Mouse (Mus musculus) kidney, adult 11 months (tissue): ENCODE measurements at regions not wholly inside any gene's neighbourhood (a gene's known extent, or its start where the extent isn't known, plus 50 kb on each side); places are given as distances from the start of the nearest gene placed in this dataset.

Experiments
- DNase-seq: peaks from one replicate; pipeline ENCODE4 v3.0.0; 2022

GRCm38 (mm10) chr10:37438312-37438711, 299.6 kb upstream of the Marcks start:
- no peak for DNase-seq

DNA sequence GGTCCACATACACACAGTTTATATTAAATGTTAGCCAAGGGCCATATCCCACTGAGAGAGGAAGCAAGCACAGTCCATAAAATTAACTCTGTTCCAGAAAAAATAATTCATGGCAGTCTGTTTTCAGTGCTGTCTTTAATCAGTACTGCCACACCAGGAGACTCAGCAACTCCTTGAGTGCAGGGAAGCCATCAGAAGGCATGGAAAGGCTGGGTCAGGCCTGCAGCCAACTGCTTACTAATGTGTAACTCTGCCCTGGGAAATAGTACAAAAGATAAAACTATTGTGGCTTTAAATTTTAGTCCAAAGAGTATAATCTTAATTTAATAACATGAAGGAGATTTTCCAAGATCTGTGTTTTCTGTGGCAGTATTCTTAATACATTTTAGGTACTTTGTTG, 298.1 kb upstream of the Marcks start:
- no peak for DNase-seq

DNA sequence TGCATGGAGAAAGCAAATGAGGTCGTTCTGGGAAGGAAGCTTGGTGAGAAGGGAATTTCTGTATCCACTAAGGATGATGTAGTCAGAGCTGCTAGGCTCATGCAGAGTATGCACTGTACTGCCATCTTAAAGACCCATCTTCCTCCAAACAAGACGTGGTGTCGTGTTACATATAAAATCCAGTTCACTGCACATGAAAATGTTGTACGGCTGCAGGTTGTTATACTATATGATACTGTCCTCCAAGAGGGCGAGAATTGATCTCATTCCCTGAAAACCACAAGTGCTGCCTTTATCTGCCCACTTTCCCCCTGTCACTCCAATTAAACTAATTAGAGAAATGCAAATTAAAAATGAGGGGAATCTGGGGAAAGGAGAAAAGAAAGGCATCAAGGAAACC, 295.5 kb upstream of the Marcks start:
- no peak for DNase-seq

DNA sequence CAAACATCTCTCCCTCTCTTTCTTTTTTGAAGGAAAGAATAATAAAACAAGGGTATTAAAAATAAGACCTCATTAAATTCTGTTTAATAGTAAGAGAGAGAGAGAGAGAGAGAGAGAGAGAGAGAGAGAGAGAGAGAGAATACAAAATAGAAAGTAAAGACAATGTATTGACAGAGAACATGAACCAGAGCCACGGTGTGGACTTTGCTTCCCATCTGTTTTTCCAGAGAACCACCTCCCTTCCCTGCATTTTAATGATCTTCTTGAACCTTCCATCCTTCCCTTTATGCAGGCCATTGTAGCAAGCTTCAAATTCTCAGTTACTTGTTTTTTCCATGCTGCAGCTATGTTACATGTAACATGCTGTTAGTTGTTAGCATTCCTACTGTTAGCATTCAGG, 284.3 kb upstream of the Marcks start:
- no peak for DNase-seq

DNA sequence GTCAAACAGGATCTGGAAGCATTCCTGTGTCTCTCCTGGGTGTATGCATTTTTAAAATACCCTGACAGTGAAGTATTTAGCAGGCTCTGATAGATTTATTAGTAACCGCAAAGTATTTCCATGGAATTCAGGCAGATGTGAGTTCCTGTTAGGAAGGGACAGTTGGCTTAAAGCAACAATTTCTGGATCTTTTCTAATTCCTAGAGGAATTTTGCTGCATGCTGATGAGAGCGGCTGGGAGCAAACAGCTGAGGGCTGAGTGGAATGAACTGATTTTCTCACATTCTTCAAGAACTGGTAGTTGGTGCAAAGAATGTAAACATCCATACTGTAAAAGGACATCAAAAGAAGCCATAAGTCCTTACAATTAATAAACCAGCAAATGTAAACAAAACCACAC, 283.9 kb upstream of the Marcks start:
- no peak for DNase-seq

- DNase-seq, result no peak
These were observed 277.6 kb upstream of the Marcks start for GRCm38 (mm10) chr10:37416321-37416720.

DNA sequence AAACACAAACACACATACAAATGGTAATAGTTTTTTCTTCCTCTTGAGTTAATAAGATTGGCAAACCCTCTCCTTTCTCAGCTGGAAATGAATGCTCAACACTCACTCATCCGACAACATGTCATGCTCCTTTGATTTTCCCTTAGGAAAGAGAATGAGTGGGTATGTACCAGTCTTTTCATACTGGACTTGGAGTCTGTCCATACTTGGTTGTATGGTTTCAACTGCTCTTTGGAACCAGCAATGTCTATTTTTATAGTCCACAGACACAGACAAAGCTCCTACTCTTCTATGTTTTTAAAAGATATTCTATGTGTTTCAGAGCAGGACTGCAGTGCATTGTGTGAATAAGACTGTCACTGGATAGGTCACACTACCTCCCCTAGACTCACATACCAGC, 273.7 kb upstream of the Marcks start:
- DNase-seq, result no peak

- DNase-seq, result no peak
These were observed 271.0 kb upstream of the Marcks start for GRCm38 (mm10) chr10:37409749-37410148.

DNA sequence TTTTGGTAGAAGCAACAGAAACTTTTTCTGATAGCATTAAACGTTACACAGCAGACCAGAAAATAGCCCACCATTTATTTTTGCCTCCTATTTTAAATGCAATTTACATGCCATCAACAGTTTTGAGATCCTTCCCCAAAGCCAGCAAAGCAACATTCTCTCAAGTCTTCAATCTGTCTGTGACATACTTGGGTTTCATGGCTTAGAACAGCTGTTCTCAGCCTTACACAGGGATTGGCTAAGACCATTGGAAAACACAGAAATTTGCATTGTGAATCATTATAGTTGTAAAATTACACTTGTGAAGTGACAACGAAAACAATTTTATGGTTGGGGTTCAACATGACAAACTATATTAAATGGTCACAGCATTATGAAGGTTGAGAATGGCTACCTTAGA, 268.8 kb upstream of the Marcks start:
- DNase-seq, result no peak

- DNase-seq, result no peak
These were observed 266.2 kb upstream of the Marcks start for GRCm38 (mm10) chr10:37404933-37405332.

GRCm38 (mm10) chr10:37404407-37404806, 265.7 kb upstream of the Marcks start:
- DNase-seq, result no peak

DNA sequence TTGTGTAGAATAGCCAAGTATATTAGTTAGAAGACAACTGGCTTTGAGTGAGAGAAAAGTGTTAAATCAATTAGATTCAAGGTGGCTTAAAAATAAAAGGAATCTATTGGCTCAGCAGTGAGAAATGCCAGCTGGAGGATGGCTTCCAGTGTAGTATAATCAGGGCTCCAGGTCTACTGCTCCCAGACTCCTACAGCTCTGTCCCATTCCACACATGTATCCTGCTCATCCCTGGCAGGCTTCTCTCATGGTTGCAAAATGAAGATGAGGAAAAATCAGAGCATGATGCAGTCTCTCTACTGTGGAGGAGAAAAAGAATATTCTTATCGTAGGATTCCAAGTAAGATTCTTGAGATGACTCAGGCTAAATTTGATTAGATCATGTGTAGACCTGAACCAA, 263.7 kb upstream of the Marcks start:
- DNase-seq, result no peak

GRCm38 (mm10) chr10:37400991-37401390, 262.3 kb upstream of the Marcks start:
- DNase-seq, result no peak

DNA sequence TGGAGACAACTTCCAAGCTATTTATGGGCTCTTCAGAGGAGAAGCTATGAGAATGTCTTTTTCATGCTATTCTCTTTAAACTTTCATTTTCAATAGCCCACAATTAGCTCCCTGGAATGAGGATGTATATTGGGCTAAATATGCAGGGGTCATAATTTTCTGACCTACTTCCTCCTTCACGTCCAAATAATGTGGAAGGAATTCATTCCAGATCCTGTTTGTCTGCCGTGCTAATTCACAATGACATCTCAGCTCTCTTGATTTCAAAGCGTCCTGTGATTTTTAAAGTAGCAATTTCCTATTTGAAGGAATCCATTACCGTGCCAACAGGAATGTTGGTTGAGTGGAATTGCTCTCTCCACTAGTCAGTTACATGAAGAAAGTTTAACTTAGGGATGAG, 261.7 kb upstream of the Marcks start:
- peak; percentile 4 for DNase-seq

GRCm38 (mm10) chr10:37397271-37397991, 258.7 kb upstream of the Marcks start:
- peak; percentile 9 for DNase-seq

GRCm38 (mm10) chr10:37390011-37390410, 251.3 kb upstream of the Marcks start:
- DNase-seq, result no peak

DNA sequence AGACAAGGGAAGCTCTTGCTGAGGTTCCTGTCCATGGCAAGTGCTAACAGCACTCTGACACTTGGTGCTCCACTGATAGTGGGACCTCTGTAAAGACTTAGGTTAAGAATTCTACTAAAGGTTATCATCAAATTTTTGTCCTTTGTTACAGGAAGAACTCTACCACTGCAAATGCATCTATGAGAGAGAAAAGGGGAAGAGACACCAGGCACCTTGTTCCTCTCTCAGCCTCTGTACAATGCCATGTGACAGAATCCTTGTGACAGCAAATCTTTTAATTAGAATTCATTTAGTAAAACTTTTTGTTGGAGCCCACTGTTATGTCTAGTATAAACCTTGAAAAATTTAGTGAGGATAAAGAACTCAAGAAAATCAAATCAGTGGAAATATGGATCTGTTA, 247.5 kb upstream of the Marcks start:
- DNase-seq, result no peak

- DNase-seq, result no peak
These were observed 241.3 kb upstream of the Marcks start for GRCm38 (mm10) chr10:37380024-37380423.

DNA sequence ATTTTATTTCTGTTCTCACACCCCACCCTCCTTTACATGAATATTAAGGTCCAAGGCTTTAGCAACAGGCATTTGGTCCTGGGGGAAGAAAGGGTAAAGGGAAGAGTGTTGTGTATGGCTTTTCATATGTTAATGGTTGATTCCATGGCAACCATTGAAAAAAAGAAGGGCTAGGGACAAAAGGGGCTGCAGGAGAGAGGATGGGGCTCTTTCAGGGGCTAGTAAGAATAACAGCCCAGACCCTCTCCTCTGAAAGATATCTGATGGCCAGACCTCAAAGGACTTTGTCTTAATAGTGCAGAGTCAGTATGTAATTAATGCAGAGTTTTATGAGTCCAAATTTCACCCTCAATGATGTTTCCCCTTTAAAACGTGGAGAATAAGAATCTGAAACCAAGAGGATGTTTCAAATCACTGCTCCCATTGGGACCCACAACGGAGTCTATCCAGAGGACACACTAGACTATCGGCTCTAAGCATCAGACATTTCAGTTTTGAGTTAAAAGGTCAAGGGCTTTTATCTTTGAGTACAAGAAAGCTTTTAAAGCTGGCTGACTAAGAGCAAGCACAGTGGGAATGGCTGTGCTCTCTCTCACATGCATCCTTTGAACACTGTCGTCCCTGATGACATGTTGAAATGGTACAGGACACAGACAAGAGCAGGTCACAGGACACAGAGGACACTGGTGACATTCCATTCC, 239.4 kb upstream of the Marcks start:
- DNase-seq, result no peak

DNA sequence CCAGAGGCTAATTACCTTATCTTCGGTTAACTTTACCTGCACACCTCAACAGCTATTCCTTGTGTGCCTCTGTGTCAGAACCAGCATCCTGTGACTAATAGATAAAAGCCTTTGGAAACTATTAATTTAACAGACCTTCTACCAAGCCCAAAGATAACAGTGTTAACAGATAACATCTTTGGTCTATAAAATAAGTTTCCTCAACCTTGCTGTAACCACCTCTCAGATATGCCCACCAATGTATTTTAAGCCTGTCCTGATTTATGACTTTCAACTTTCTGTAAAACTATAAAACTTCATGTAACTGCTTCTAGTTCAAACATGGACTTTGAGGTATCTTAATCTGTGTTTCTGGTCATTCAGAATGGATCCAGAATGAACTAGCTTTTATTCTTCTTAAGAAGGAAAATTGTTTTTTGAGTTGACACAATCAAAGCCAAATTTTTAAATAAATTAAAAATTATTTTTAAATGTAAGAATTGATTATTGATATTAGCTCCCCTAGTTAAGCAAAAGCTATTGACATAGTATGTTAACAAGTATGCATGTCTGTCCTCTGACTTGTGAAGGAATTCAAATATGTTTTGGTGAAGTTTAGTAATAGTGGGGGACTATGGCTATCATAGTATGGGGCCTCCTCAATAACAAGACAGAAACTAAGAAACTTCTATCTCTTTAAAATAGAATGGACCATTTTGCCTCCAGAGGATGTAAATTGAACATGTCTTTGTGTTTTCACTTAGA, 238.7 kb upstream of the Marcks start:
- no peak for DNase-seq

DNA sequence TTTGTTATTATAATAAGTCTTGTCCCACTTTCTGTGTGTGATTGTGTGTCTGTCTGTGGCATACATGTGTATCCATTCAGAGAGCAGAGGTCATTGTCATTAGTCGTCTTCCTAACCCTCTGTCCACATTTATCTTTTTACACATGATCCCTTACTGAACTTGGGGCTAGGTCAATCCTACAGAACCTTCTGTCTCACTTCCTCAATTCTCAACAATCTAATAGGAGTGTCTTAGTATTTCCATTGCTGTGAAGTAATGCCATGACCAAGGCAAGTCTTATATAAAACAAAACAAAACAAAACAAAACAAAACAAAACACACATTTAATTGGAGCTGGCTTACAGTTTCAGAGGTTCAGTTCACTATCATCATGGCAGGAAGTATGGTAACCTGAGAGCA, 237.5 kb upstream of the Marcks start:
- DNase-seq, result no peak

DNA sequence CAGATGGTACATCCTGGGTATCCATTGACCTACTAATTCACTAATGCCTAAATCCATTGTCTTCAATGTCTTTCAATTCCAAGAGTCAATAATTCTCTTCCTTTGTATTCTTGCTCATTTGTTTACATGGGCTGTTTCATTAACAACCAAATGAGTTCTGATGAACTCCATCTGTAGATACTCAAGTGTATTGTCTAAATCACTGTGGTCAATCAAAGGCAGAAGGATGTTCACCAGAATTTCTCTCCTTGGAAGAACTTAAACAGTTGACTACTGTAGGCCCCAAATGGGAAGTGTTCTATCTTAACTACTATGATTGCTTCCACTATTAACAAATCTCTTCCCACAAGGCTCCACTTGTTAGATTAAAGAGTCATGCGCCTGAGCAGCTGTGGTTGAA, 236.9 kb upstream of the Marcks start:
- DNase-seq, result no peak

DNA sequence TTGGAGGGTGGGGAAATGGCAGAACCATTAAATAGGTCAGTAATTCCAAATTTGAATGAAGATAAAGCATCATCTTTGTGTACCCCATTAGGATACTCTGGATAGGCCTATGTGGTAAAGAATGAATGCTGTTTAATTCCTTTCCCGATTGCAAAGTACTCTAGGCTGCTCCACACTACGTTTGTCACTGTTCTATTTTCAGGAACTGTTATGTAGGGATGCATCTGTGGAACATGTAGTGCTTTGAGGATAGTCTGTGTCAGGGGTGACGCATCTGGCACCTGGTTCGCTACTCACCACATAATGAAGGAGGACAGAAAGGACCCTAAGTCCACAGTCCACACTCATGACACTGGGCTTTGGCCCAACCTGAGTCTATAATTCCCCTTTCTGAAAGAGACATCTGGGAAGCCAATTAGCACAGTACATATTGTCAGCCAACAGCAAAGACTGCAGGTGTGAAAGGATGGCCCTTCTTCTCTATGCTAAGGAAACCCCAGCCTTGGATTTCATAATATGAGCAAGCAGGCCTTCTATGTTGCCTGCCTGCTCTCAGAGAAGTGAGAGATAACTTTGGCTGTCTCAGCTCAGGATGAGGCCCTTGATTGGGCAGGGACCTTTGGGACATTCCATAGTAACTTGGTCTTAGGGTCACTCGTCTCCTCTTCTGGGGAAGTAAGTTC, 230.4 kb upstream of the Marcks start:
- no peak for DNase-seq

- no peak for DNase-seq
These were observed 229.1 kb upstream of the Marcks start for GRCm38 (mm10) chr10:37367796-37368195.
